Mouse (Mus musculus): ENCODE data around the gene Tgfbr2.
"Not testable (repeated sequence)": the region's sequence is repeated elsewhere in the genome, so short reads cannot be mapped to it uniquely, and the experiment has no call there.

Tgfbr2 gene

DNA sequence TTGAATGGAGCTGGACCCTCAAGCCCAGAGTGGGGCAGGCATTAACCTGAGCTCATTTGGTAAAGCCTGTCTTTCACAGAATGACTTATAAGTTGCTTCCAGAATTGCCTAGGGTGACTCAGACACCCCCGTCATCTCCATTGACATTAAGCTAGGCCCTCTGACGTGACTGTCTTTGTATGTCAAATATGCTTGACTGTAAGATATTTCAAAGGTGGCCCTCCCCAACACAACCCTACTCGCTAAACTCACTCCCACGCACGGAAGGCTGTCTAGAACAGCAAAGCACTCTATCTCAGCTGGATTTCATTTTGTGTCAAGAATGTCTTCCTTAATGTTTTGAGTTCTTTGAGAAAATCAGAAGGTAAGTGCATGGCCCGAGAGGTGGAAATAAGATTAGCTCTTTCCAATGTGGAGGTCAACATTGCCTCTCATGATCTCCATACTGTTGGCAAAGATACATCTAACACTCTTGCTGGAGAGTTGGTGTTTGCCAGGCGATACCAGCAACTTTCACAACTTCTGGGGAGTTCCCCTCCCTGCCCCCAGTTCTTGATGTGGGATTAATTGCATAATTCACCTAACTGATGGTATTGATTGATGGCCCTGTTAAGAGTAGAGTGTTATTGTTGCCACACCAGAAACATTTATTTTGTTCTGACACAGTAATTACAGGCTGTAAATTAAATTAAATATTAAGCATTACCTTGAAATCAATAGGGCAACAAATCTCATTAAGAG, 83.9 kb downstream of the Tgfbr2 start:
- in situ Hi-C loops (cut with MboI; ENCODE audit: low pct_unique_long_range_greater_than_20kb in 1 of 2, low sequenced_read_pairs in 2 of 2, unreplicated experiment in 1 of 2): no loop called here

DNA sequence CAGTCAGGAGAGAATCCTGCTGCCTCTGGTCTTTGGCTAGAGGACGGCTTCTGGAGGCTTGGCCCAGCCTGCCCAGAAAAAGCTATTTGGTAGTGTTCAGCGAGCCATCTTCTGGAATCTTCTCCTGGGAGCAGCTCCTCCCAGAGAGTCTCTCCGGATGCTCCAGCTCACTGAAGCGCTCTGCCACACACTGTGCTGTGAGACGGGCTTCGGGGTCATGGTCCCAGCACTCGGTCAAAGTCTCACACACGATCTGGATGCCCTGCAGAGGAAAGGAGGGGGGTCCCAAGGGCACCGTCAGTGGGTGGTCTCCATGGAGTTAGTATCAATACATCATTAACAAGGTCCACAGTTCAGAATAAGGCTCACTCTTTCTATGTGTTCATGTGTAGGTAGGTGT, 84.9 kb downstream of the Tgfbr2 start:
- in situ Hi-C loops (cut with MboI; ENCODE audit: low pct_unique_long_range_greater_than_20kb in 1 of 2, low sequenced_read_pairs in 2 of 2, unreplicated experiment in 1 of 2): no loop called here

DNA sequence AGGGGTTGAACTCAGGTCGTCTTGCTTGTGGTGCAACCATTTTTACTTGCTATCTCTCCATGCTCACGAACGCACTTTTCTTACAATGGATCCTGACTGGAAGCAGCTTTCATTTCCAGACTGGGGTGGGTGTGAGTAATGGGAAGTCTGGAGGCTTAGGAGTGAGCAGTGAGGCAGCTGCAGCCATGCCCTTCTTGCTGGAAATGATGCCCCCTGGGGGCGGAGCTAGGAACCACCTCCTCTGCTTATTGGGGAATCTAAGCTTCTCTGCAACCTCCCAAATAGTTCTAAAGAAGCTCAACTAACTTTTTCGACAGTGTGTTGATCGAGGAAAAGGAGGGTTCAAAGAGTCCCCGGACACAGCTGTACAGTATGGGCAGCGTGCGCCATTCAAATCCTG, 86.2 kb downstream of the Tgfbr2 start:
- in situ Hi-C loops (cut with MboI; ENCODE audit: low pct_unique_long_range_greater_than_20kb in 1 of 2, low sequenced_read_pairs in 2 of 2, unreplicated experiment in 1 of 2): no loop called here

DNA sequence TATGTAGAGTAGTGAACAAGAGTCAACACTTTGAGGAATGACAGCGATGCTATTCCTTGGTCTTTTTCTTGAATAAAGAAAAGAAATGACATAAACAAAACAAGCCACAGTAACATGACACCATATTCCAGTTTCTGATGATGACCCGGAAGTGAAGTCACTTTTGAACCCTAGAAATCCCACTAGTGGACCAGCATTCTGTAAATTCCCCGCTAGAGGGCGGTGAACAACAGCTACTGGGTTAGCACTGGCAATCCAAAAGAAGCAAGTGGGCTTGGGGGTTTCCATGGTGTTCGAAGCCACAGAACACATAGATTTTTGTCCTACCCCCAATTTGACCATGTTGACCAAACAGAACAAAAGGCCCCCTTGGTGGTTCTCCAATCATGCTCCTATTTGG, 87.3 kb downstream of the Tgfbr2 start:
- in situ Hi-C loops (cut with MboI; ENCODE audit: low pct_unique_long_range_greater_than_20kb in 1 of 2, low sequenced_read_pairs in 2 of 2, unreplicated experiment in 1 of 2): no loop called here

DNA sequence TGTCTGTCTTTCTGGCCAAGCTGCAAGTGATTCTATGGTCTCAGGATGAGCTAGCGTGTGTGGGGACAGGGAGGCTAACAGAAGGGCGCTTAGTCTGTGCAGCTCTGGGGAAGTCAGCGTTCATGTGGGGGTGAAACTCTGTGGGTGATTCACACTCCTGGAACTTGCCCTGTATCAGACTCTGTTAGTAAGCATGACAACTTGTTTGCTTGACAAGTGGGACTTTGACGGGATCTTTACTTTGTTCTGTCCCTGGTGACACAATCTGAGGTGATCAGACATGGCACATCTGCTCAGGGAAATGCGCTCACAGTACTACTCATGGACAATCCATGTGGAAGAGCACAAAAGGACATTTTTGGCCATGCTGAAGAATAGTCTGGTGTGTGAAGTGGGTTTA, 87.9 kb downstream of the Tgfbr2 start:
- in situ Hi-C loops (cut with MboI; ENCODE audit: low pct_unique_long_range_greater_than_20kb in 1 of 2, low sequenced_read_pairs in 2 of 2, unreplicated experiment in 1 of 2): no loop called here

DNA sequence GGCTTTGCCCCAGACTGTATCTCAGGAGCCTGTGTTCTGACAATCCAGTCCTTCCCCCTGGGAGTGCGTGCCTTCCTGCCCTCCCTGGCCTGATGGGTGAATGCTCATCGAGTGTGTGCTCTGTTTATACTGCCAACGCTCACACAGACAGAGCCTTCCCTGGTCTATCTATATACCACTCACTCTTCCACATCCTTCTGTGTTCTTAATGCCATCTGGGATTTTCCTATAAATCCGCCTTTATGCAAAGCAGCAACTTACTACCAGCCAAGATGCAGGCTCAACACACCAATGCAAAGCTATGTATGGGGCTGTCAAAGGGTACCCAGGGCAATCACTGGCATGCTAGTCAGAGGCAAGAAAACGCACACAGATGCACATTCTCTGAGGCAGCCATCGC, 89.2 kb downstream of the Tgfbr2 start:
- in situ Hi-C loops (cut with MboI; ENCODE audit: low pct_unique_long_range_greater_than_20kb in 1 of 2, low sequenced_read_pairs in 2 of 2, unreplicated experiment in 1 of 2): no loop called here

DNA sequence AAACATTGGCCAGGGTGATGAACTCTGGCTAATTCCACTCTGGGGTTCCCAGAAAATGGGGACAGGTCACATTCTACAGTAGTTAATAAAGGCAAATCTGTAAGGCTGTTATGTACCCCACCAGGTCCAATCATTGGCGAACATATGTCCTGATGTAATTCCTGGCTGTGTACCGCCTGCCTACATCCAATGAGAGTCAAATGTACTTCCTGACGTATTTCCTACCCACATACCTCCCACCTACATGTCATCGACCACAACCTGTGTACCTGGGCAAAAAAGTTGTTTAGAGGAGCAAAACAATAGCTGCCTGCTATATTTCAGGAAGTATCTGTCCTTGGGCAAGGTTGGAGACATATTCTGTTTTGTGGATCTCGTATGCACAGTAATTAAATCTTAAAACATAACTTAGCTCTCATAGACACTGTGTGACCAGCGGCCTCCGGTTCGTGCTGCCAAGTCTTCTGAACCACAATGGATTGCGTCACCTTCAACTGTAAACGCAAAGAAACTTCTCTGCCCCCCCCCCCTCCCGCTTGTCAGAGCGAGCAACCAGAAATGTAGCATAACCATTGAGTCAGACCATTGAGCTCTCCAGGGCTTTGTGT, 90.7 kb downstream of the Tgfbr2 start:
- in situ Hi-C loops (cut with MboI; ENCODE audit: low pct_unique_long_range_greater_than_20kb in 1 of 2, low sequenced_read_pairs in 2 of 2, unreplicated experiment in 1 of 2): no loop called here

DNA sequence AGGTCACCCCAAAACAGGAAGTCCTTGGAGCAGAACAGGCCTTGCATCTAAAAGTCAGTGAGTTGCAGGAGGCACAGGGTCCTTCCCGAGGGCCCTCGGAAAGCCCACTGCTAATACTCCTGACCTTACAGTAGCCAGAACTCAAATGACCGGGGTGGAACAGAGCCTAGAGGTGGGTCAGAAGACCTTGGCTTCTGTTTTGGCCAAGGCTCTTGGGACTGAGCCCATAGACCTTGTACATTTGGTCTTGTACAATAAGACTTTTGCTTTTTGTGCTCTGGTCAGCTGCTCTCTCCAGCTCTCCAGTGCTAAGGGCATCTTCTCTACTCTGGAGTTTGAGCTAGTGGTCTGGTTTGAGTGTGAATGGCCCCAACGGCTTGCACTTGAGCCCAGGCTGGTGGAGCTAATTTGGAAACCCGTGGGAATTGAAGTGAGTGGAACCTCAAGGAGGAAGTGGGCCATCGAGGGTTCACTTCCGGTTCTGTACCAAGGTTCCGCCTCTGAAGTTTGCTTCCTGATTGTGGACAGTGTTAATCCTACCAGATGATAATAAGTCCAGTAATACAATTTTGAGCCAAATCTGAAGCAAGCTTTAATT, 91.3 kb downstream of the Tgfbr2 start:
- in situ Hi-C loops (cut with MboI; ENCODE audit: low pct_unique_long_range_greater_than_20kb in 1 of 2, low sequenced_read_pairs in 2 of 2, unreplicated experiment in 1 of 2): no loop called here

DNA sequence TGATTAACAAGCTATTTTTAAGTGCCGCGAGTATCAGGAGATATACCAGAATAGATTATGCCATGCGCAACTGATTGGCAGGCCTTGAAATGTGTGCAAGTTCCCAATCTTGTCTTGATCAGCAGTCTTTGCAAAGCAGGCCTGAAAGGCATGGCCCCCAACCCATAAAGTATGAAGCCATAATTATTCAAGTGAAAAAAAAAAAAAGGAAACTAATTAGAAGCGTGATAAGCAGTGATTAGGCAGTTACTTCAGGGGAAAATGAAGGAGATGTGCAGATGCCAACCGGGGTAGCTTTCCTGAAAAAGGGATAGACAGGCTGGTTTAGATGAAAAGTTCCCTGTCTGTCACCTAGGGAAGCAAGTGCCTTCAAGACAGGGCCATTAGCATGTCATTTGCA, 91.9 kb downstream of the Tgfbr2 start:
- in situ Hi-C loops (cut with MboI; ENCODE audit: low pct_unique_long_range_greater_than_20kb in 1 of 2, low sequenced_read_pairs in 2 of 2, unreplicated experiment in 1 of 2): no loop called here

DNA sequence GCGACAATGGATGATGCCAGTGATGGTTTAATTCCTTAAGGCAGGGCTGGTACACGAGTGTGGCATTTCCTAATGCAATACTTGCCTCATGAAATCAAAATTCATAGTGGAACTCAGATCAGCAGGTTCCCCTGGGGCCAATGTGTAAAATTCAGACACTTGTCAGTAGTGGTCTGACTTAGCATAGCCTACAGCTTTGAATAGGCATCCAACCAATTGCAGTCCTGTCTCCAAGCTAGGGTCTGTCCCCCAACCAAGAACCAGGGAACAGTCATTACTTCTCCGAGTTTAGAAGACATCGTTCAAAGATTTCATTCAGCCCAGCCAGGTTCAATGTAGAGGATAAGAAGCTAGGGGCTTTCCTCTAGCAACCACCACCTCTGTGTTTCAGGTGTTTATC, 93.4 kb downstream of the Tgfbr2 start:
- in situ Hi-C loops (cut with MboI; ENCODE audit: low pct_unique_long_range_greater_than_20kb in 1 of 2, low sequenced_read_pairs in 2 of 2, unreplicated experiment in 1 of 2): no loop called here

DNA sequence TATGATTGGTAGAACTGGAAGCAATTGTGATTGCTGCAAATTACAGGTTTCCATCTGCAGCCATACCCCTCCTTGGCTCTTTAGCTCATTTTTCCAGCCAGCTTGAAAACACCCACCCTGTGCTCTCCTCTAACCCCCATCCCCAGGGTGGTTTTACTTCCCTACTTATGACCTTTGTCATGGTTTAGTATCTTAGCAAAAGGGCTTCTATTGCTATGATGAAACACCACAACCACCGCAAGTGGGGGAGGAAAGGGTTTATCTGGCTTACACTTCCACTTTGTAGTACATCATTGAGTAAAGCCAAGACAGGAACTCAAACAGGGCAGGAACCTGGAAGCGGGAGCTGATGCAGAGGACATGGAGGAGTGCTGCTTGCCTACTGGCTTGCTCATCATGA, 97.7 kb downstream of the Tgfbr2 start:
- in situ Hi-C loops (cut with MboI; ENCODE audit: low pct_unique_long_range_greater_than_20kb in 1 of 2, low sequenced_read_pairs in 2 of 2, unreplicated experiment in 1 of 2): no loop called here

DNA sequence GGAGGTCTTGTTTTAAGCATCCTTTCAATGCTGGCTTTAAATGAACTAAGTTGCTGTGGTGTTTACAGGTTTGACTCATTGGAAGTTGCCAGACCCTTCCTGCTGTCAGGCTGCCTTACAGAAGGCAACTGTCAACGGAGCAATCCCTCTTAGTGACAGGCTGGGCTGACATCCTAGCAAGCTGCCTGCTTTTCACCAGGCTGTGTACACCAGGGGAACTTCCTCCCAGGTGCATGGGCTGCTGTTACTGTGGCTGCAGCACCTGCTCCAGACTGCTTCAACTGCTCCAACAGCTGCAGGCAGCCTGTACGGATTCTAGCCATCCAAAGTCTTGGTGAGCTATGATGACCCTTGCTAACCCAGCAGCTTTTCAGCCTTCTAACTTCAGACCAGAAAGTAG, 98.2 kb downstream of the Tgfbr2 start:
- in situ Hi-C loops (cut with MboI; ENCODE audit: low pct_unique_long_range_greater_than_20kb in 1 of 2, low sequenced_read_pairs in 2 of 2, unreplicated experiment in 1 of 2): no loop called here

DNA sequence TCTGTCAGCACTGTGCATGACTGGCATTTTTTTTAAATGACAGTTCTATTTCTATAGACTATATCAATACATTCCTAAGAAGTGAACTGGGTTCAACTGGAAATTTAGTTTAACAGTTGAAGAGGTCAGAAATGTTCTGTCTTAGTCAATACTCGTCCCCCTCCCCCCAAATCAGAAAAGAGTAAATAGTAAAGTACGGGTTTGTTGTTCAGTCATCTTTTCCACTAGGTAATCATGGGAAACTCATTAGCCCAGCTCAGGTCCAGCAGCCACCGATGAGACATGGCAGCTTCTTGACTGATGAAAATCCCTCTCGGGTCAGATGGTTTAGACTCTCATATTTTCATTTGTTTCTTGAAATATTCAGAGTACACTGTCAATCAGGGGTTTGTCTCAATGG, 99.0 kb downstream of the Tgfbr2 start:
- in situ Hi-C loops (cut with MboI; ENCODE audit: low pct_unique_long_range_greater_than_20kb in 1 of 2, low sequenced_read_pairs in 2 of 2, unreplicated experiment in 1 of 2): no loop called here

DNA sequence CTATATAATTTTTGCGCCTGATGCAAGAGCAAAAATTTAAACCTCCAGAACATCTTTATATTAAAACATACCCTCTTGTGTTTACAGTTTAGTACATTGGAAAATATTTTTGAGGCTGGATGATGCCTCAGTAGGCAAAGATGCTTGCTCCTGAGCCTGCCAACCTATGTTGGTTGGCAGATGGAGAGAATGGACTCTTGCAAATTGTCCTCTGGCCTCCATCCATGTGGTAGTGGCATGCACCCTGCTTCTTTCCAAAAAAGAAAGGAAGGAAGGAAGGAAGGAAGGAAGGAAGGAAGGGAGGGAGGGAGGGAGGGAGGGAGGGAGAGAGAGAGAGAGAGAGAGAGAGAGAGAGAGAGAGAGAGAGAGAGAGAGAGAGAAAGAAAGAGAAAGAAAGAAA, 103.6 kb downstream of the Tgfbr2 start:
- in situ Hi-C loops (cut with MboI; ENCODE audit: low pct_unique_long_range_greater_than_20kb in 1 of 2, low sequenced_read_pairs in 2 of 2, unreplicated experiment in 1 of 2): not testable (repeated sequence)

DNA sequence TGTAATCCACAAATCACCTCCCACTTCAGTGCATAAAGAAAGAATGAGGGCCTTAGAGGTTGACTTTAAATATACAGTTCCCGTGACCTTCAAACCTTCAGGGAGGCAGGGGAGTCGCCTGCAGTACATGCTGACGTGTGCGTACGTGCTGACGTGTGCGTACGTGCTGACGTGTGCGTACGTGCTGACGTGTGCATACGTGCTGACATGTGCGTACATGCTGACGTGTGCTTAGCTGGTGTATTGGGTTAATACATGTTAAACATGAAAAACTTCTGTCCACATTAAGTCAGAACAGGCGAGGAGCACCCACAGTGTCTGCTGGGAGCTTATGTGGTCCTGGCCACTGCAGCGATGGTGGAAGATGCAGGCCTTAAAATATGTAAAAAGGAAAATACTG, 110.4 kb downstream of the Tgfbr2 start:
- in situ Hi-C loops (cut with MboI; ENCODE audit: low pct_unique_long_range_greater_than_20kb in 1 of 2, low sequenced_read_pairs in 2 of 2, unreplicated experiment in 1 of 2): no loop called here

DNA sequence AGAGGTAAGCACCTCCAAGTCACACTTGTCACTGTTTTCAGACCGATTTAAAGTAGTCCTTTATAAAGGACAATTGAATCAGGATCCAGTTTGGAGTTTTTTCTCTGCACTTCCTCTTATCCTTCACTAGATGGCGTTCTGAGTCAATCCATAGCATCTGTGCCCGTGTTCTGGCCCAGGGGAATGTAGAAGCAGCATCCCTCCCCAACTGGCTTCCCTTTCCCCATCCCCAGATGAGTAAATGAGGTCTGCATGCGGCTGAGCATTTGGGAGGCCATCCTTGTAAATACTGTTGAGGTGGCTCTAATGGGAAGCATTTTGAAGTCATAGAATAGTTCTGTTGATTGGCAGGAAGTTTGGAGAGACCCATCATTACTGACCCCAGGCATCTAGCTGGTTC, 114.5 kb downstream of the Tgfbr2 start:
- in situ Hi-C loops (cut with MboI; ENCODE audit: low pct_unique_long_range_greater_than_20kb in 1 of 2, low sequenced_read_pairs in 2 of 2, unreplicated experiment in 1 of 2): no loop called here

DNA sequence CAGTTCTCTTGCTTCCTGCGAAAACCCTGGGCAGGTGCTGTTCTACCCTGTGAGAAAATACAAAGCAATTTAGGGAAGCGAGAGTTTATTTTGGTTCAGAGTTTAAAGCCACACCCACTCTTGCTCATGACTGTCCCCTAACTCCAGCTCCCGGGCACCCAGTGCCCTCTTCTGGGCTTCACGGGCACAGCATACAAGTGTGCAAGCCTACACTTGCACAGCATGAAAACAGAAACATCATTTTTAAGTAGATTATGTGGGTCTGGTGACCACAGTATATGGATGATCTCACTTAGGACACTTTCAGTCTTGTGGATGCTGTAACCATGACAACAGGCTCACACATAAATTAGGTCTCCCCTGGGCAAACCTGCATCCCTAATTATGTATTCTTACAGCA, 116.0 kb downstream of the Tgfbr2 start:
- in situ Hi-C loops (cut with MboI; ENCODE audit: low pct_unique_long_range_greater_than_20kb in 1 of 2, low sequenced_read_pairs in 2 of 2, unreplicated experiment in 1 of 2): no loop called here

DNA sequence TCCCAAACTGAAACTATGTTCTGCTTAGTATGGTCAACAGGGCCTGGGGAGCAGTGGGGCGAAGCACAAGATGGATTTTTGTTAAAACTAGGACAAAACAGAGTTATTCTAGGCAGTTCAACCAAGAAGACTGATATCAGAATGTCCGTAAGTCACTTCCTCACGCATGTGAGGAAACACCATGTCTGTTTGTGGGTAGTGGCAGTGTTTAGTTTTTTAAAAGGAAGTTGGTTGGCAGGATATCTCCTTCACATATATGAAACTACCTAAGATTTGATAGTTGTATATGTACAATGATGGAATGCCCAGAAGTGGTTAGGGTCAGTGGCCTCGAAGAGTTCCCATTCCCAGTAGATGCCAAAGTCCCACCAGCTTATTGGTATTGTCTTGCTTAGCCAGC, 116.7 kb downstream of the Tgfbr2 start:
- in situ Hi-C loops (cut with MboI; ENCODE audit: low pct_unique_long_range_greater_than_20kb in 1 of 2, low sequenced_read_pairs in 2 of 2, unreplicated experiment in 1 of 2): no loop called here

DNA sequence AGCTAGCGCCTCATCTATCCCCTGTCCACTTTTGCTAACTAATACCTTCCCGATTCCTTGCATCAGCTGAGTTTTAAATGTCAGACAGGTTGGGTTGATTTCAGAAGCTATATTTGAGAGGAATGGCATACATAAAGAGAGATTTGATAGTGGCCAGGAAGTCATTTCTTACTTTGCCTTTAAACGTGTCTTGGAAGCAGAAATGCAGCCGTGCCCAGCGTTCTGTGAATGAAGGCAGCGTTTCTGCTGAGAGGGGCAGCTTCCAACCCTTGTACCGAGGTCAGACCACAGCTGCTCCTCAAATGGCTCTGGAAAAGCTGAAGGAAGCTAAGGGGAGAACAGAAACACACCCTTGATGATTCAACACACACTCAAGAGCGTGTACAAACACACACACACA, 121.2 kb downstream of the Tgfbr2 start:
- in situ Hi-C loops (cut with MboI; ENCODE audit: low pct_unique_long_range_greater_than_20kb in 1 of 2, low sequenced_read_pairs in 2 of 2, unreplicated experiment in 1 of 2): no loop called here

DNA sequence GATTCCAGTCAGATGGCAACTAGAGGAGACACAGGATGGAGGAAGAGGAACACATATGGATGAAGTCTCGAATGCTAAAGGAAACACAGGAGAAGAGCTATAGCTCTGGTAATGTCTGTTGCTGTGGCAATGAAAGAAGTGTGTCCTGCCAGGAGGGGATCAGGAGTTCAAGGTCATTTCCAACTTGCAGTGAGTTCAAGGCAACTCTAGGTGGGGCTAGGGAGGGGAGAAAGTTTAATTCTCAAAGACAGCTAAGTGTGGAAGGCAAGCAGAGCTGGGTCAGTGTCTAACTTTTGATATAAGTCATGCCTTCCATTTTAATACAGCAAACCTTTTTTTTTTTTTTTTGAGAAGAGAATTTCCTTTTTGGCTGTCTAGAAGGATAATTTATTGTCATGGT, 125.2 kb downstream of the Tgfbr2 start:
- in situ Hi-C loops (cut with MboI; ENCODE audit: low pct_unique_long_range_greater_than_20kb in 1 of 2, low sequenced_read_pairs in 2 of 2, unreplicated experiment in 1 of 2): no loop called here
